Mouse (Mus musculus): Measurements from ENCODE around the gene Gm20538. TPM values are rescaled to one million over a fixed set of nuclear protein-coding genes. Genes with fewer than 3 reads are reported as not detected.

Gm20538 gene
- total RNA-seq, 2 experiments from 2014 or later: not detected

- no peak for DNase-seq (ENCODE audit: extremely low spot score in 1 of 2, low spot score in 1 of 2)
Measured at GRCm38 (mm10) chr19:44537416-44537815, 15.2 kb downstream of the Gm20538 start.

- DNase-seq (ENCODE audit: extremely low spot score in 1 of 2, low spot score in 1 of 2): no peak
Measured at GRCm38 (mm10) chr19:44535376-44535775, 17.3 kb downstream of the Gm20538 start.

- no peak for DNase-seq (ENCODE audit: extremely low spot score in 1 of 2, low spot score in 1 of 2)
Measured at GRCm38 (mm10) chr19:44530018-44530417, 22.6 kb downstream of the Gm20538 start.

- DNase-seq (ENCODE audit: extremely low spot score in 1 of 2, low spot score in 1 of 2): no peak
Measured at GRCm38 (mm10) chr19:44525551-44526205, 27.0 kb downstream of the Gm20538 start.

GRCm38 (mm10) chr19:44519152-44519551 lies 33.5 kb downstream of the Gm20538 start:
- DNase-seq (ENCODE audit: extremely low spot score in 1 of 2, low spot score in 1 of 2): no peak

GRCm38 (mm10) chr19:44517996-44518768 lies 34.4 kb downstream of the Gm20538 start:
- no peak for DNase-seq (ENCODE audit: extremely low spot score in 1 of 2, low spot score in 1 of 2)

- DNase-seq (ENCODE audit: extremely low spot score in 1 of 2, low spot score in 1 of 2): no peak
Measured at GRCm38 (mm10) chr19:44515769-44516168, 36.9 kb downstream of the Gm20538 start.

- no peak for DNase-seq (ENCODE audit: extremely low spot score in 1 of 2, low spot score in 1 of 2)
Measured at GRCm38 (mm10) chr19:44514521-44515451, 37.8 kb downstream of the Gm20538 start.

- no peak for DNase-seq (ENCODE audit: extremely low spot score in 1 of 2, low spot score in 1 of 2)
Measured at GRCm38 (mm10) chr19:44513921-44514482, 38.6 kb downstream of the Gm20538 start.

- DNase-seq (ENCODE audit: extremely low spot score in 1 of 2, low spot score in 1 of 2): no peak
Measured at GRCm38 (mm10) chr19:44513054-44513833, 39.4 kb downstream of the Gm20538 start.

GRCm38 (mm10) chr19:44512601-44513000 lies 40.0 kb downstream of the Gm20538 start:
- DNase-seq (ENCODE audit: extremely low spot score in 1 of 2, low spot score in 1 of 2): no peak

- no peak for DNase-seq (ENCODE audit: extremely low spot score in 1 of 2, low spot score in 1 of 2)
Measured at GRCm38 (mm10) chr19:44511451-44512231, 41.0 kb downstream of the Gm20538 start.

GRCm38 (mm10) chr19:44510534-44511175 lies 42.0 kb downstream of the Gm20538 start:
- DNase-seq (ENCODE audit: extremely low spot score in 1 of 2, low spot score in 1 of 2): no peak

GRCm38 (mm10) chr19:44502741-44503140 lies 49.9 kb downstream of the Gm20538 start:
- DNase-seq (ENCODE audit: extremely low spot score in 1 of 2, low spot score in 1 of 2): no peak

- DNase-seq (ENCODE audit: extremely low spot score in 1 of 2, low spot score in 1 of 2): no peak
Measured at GRCm38 (mm10) chr19:44501925-44502324, 50.7 kb downstream of the Gm20538 start.

- DNase-seq (ENCODE audit: extremely low spot score in 1 of 2, low spot score in 1 of 2): no peak
Measured at GRCm38 (mm10) chr19:44500240-44500639, 52.4 kb downstream of the Gm20538 start.

GRCm38 (mm10) chr19:44498936-44499335 lies 53.7 kb downstream of the Gm20538 start:
- no peak for DNase-seq (ENCODE audit: extremely low spot score in 1 of 2, low spot score in 1 of 2)

GRCm38 (mm10) chr19:44496941-44497340 lies 55.7 kb downstream of the Gm20538 start:
- DNase-seq (ENCODE audit: extremely low spot score in 1 of 2, low spot score in 1 of 2): no peak

Measured in layer of hippocampus, postnatal 25 days (tissue).